Mouse (Mus musculus) hindbrain, embryonic 13.5 days (tissue): ENCODE results near the gene Sart3. TPM values are rescaled to one million over a fixed set of nuclear protein-coding genes. Genes with fewer than 3 reads are reported as not detected.
A peak's percentile ranks its signal among the peaks of the same experiment; 100 is the strongest.

ENCODE experiments used
- ATAC-seq: fragments of 200-750 bp; cut with Nextera tagmentation; 2 replicates; pipeline ENCODE4 v1.8.0; 2017; ENCODE audit warnings: moderate TSS enrichment; ENCODE audit not compliant: low FRiP score
- H3K27ac ChIP-seq: fragments of 300-500 bp; sonication (generic); 2 replicates; pipeline ENCODE4 v1.5.1; 2015; ENCODE audit warnings: inconsistent platforms, mild to moderate bottlenecking, moderate library complexity
- H3K27me3 ChIP-seq: fragments of 300-500 bp; sonication (generic); 2 replicates; pipeline ENCODE4 v1.6.1; 2015; ENCODE audit warnings: mild to moderate bottlenecking, inconsistent platforms
- H3K36me3 ChIP-seq: fragments of 300-500 bp; sonication (generic); 2 replicates; pipeline ENCODE4 v1.6.1; 2015; ENCODE audit warnings: mild to moderate bottlenecking, inconsistent platforms
- H3K4me1 ChIP-seq: fragments of 300-500 bp; sonication (generic); replicated peaks from 2 replicates; pipeline ENCODE4 v1.6.1; 2015; ENCODE audit warnings: inconsistent platforms
- H3K4me2 ChIP-seq: fragments of 300-500 bp; sonication (generic); 2 replicates; pipeline ENCODE4 v1.6.1; 2015; ENCODE audit warnings: inconsistent platforms, mild to moderate bottlenecking, moderate library complexity
- H3K4me3 ChIP-seq: fragments of 300-500 bp; sonication (generic); 2 replicates; pipeline ENCODE4 v1.5.1; 2015; ENCODE audit warnings: mild to moderate bottlenecking, inconsistent platforms
- H3K9ac ChIP-seq: fragments of 300-500 bp; sonication (generic); 2 replicates; pipeline ENCODE4 v1.6.1; 2015; ENCODE audit warnings: mild to moderate bottlenecking, inconsistent platforms
- H3K9me3 ChIP-seq: fragments of 300-500 bp; sonication (generic); 2 replicates; pipeline ENCODE4 v1.6.1; 2016; ENCODE audit warnings: inconsistent platforms
- WGBS: fragments of 180-500 bp; shearing (Covaris S2); methylation state at CpG from one replicate; pipeline ENCODE4 v1.1.7; 2015; 5-methylcytosine and 5-hydroxymethylcytosine counted together
- polyA plus RNA-seq: library from polyadenylated mRNA; unstranded; fragments of >200 nt; fragmentation: Nextera tagmentation; extraction: Ambion mirVana; gene quantifications from 2 replicates; pipeline ENCODE4 v1.2.1, GENCODE M21; 2015

The Sart3 gene
- polyA plus RNA-seq, 1 experiment from 2014 or later, result 44.0 TPM

- ATAC-seq, result no peak
- H3K27ac ChIP-seq, result no peak overlapping the region
- H3K36me3 ChIP-seq, result peaks cover 45% of the 10 kb centered on the region
- no peak overlapping the region for H3K9ac ChIP-seq
- no peaks in the 10 kb centered on the region for H3K9me3 ChIP-seq
- no peaks in the 10 kb centered on the region for H3K27me3 ChIP-seq
- WGBS, result 91% methylated on average over 10 of the region's 10 CpGs
- H3K4me1 ChIP-seq, result peaks cover 17% of the 10 kb centered on the region
- no peak overlapping the region for H3K4me3 ChIP-seq
- H3K4me2 ChIP-seq, result no peak overlapping the region
Observed at GRCm38 (mm10) chr5:113775585-113775984, 3.3 kb upstream of the Sart3 start.

- no peaks in the 10 kb centered on the region for H3K9me3 ChIP-seq
- 0% methylated on average over 7 of the region's 7 CpGs for WGBS
- peaks cover 47% of the 10 kb centered on the region for H3K36me3 ChIP-seq
- ATAC-seq, result no peak
- peak overlapping the region; percentile 82 for H3K9ac ChIP-seq
- peaks cover 36% of the 10 kb centered on the region for H3K4me1 ChIP-seq
- H3K4me3 ChIP-seq, result peak overlapping the region; percentile 99
- no peak overlapping the region for H3K27ac ChIP-seq
- H3K27me3 ChIP-seq, result no peaks in the 10 kb centered on the region
- peak overlapping the region; percentile 95 for H3K4me2 ChIP-seq
Observed at GRCm38 (mm10) chr5:113773664-113774063, 1.4 kb upstream of the Sart3 start.

GRCm38 (mm10) chr5:113772905-113773519 lies 702 bp upstream of the Sart3 start:
- peak overlapping the region; percentile 95 for H3K4me2 ChIP-seq
- H3K9ac ChIP-seq, result peak overlapping the region; percentile 82
- H3K4me1 ChIP-seq, result peaks cover 36% of the 10 kb centered on the region
- WGBS, result 3% methylated on average over 18 of the region's 38 CpGs
- peak overlapping the region; percentile 99 for H3K4me3 ChIP-seq
- no peaks in the 10 kb centered on the region for H3K9me3 ChIP-seq
- peaks cover 48% of the 10 kb centered on the region for H3K36me3 ChIP-seq
- ATAC-seq, result peak; percentile 61
- peak overlapping the region; percentile 77 for H3K27ac ChIP-seq
- H3K27me3 ChIP-seq, result no peaks in the 10 kb centered on the region

GRCm38 (mm10) chr5:113771213-113772162 lies 822 bp downstream of the Sart3 start:
- Histone ChIP-seq H3K9me3 (no peaks in the 10 kb centered on the region), H3K4me3 (peak overlapping the region; percentile 99), H3K4me2 (peak overlapping the region; percentile 95), H3K27me3 (no peaks in the 10 kb centered on the region), H3K4me1 (peaks cover 36% of the 10 kb centered on the region), H3K9ac (peak overlapping the region; percentile 96), H3K36me3 (peaks cover 48% of the 10 kb centered on the region), H3K27ac (peak overlapping the region; percentile 99)
- peak; percentile 76 for ATAC-seq
- under 1% methylated on average over 93 of the region's 97 CpGs for WGBS

GRCm38 (mm10) chr5:113768806-113769205 lies 3.5 kb downstream of the Sart3 start:
- no peak for ATAC-seq
- WGBS, result 95% methylated on average over 8 of the region's 8 CpGs
- no peak overlapping the region for H3K4me3 ChIP-seq

GRCm38 (mm10) chr5:113765641-113766526 lies 6.4 kb downstream of the Sart3 start:
- Histone ChIP-seq H3K27ac (no peak overlapping the region), H3K4me1 (peaks cover 22% of the 10 kb centered on the region), H3K4me3 (no peak overlapping the region), H3K36me3 (peaks cover 68% of the 10 kb centered on the region), H3K27me3 (no peaks in the 10 kb centered on the region), H3K9me3 (no peaks in the 10 kb centered on the region), H3K9ac (no peak overlapping the region), H3K4me2 (no peak overlapping the region)
- no peak for ATAC-seq
- 92% methylated on average over 13 of the region's 13 CpGs for WGBS

More at GRCm38 (mm10) chr5:113768806-113769205, 3.5 kb downstream of the Sart3 start:
- peaks cover 32% of the 10 kb centered on the region for H3K4me1 ChIP-seq
- no peaks in the 10 kb centered on the region for H3K27me3 ChIP-seq
- no peak overlapping the region for H3K27ac ChIP-seq
- H3K9me3 ChIP-seq, result no peaks in the 10 kb centered on the region
- H3K4me2 ChIP-seq, result no peak overlapping the region
- H3K36me3 ChIP-seq, result peaks cover 41% of the 10 kb centered on the region
- H3K9ac ChIP-seq, result no peak overlapping the region

- no peak overlapping the region for H3K4me3 ChIP-seq
- H3K36me3 ChIP-seq, result peaks cover 82% of the 10 kb centered on the region
- WGBS, result 95% methylated on average over 7 of the region's 7 CpGs
- H3K27me3 ChIP-seq, result no peaks in the 10 kb centered on the region
- no peak for ATAC-seq
- no peak overlapping the region for H3K27ac ChIP-seq
- H3K4me2 ChIP-seq, result no peak overlapping the region
- H3K9ac ChIP-seq, result no peak overlapping the region
- H3K9me3 ChIP-seq, result no peaks in the 10 kb centered on the region
- H3K4me1 ChIP-seq, result peaks cover 8% of the 10 kb centered on the region
Observed at GRCm38 (mm10) chr5:113764426-113764825, 7.9 kb downstream of the Sart3 start.

- no peak for ATAC-seq
- no peak overlapping the region for H3K9ac ChIP-seq
- H3K27ac ChIP-seq, result no peak overlapping the region
- WGBS, result 95% methylated on average over 2 of the region's 2 CpGs
- no peak overlapping the region for H3K4me3 ChIP-seq
- H3K4me1 ChIP-seq, result no peaks in the 10 kb centered on the region; the same call in 1 of the 2 replicates
- H3K27me3 ChIP-seq, result no peaks in the 10 kb centered on the region
- no peak overlapping the region for H3K4me2 ChIP-seq
- peaks cover 84% of the 10 kb centered on the region for H3K36me3 ChIP-seq
- no peaks in the 10 kb centered on the region for H3K9me3 ChIP-seq
Observed at GRCm38 (mm10) chr5:113761585-113761984, 10.7 kb downstream of the Sart3 start.

GRCm38 (mm10) chr5:113755347-113756030 lies 16.8 kb downstream of the Sart3 start:
- no peak overlapping the region for H3K9ac ChIP-seq
- H3K4me2 ChIP-seq, result no peak overlapping the region
- no peak overlapping the region for H3K27ac ChIP-seq
- WGBS, result 92% methylated on average over 15 of the region's 15 CpGs
- peaks cover 98% of the 10 kb centered on the region for H3K36me3 ChIP-seq
- H3K4me3 ChIP-seq, result no peak overlapping the region
- no peaks in the 10 kb centered on the region for H3K27me3 ChIP-seq
- H3K9me3 ChIP-seq, result no peaks in the 10 kb centered on the region
- H3K4me1 ChIP-seq, result no peaks in the 10 kb centered on the region
- ATAC-seq, result no peak

GRCm38 (mm10) chr5:113751521-113752157 lies 20.7 kb downstream of the Sart3 start:
- Histone ChIP-seq H3K4me1 (no peaks in the 10 kb centered on the region), H3K36me3 (peaks cover 97% of the 10 kb centered on the region), H3K27me3 (no peaks in the 10 kb centered on the region), H3K4me3 (no peak overlapping the region), H3K9me3 (no peaks in the 10 kb centered on the region), H3K27ac (no peak overlapping the region), H3K4me2 (no peak overlapping the region), H3K9ac (no peak overlapping the region)
- WGBS, result 94% methylated on average over 9 of the region's 9 CpGs
- no peak for ATAC-seq
